Mouse (Mus musculus): Measurements from ENCODE around the gene Tmem252.
A peak's percentile ranks its signal among the peaks of the same experiment; 100 is the strongest.
"Not testable (repeated sequence)": the region's sequence is repeated elsewhere in the genome, so short reads cannot be mapped to it uniquely, and the experiment has no call there.

Gene Tmem252

GRCm38 (mm10) chr19:24677242-24677984, 3.6 kb downstream of the Tmem252 start:
- DNase-seq (ENCODE audit: low spot score in 2 of 2) = peak in 1 of 2 experiments; percentile 7

DNA sequence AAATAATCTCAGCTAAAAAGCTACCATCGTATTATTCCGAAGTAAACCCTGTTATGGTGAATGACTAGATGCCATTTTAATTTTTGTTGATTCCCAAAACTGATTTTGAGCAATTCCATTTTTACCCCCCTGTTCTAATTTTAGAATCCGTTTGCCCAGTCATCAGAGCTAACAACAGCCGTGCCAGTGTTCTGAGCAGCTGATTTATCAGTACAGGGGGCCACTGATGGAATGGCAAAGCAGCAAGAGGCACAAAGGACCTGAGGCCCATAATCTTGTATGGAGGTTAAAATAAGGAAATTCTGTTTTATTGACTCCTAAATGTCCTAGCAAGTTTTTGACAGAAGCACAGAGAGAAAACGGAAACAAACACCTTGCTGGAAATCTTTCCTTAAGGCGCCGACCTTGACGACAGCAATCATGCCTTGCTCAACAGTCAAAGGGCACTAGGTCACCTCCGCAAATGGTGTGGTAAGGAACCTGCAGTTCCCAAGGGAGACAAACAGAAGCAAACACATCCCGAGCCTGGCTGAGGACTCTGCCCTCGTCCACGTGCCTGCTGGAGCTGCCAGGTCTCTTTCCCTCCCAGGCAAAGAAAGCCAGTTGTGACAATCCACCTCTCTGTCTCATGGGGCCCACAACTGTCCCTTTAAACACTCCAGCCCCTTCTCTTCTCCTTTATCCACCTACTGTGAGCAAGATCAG, 9.4 kb downstream of the Tmem252 start:
- DNase-seq (ENCODE audit: low spot score in 2 of 2) = no peak

DNA sequence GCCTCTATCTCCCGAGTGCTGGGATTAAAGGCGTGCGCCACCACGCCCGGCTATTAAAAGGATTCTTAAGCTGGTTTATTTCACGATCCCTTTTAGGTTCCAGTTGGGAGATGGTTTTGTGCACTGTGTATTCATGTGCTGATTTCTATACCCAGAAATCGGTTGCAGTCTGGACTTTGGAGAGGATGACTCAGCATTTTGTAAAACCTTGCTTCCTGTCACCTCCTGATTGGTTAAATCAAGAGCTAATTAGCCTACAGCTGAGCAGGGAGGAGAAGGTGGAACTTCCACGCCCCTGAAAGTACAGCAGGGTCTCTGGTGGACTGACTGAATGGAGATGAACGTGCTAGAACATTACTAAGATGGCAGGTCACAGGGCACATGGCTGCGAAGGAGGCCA, 12.6 kb downstream of the Tmem252 start:
- DNase-seq (ENCODE audit: low spot score in 2 of 2) = no peak

DNA sequence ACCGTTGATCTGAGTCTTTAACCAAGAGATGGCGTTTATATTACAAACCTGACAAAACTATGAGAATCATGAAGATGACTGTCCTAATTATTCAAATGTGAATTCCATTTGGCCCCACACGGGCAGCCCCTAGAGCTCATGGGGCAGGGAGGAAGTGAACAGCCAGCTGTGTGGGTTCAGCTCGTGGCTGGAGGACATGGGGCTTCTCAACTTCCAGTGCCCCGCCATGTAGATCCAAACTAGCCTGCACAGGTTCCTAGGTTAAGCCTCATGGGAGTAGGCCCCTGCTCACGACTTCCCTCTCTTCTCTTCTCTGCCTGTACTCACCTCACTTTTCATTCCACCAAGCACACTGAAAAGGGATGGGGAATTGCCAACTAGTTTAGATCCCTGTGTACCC, 14.5 kb downstream of the Tmem252 start:
- DNase-seq (ENCODE audit: low spot score in 2 of 2) = no peak

- DNase-seq (ENCODE audit: low spot score in 2 of 2) = no peak
These were observed 15.7 kb downstream of the Tmem252 start for GRCm38 (mm10) chr19:24689531-24689930.

GRCm38 (mm10) chr19:24692691-24693090, 18.9 kb downstream of the Tmem252 start:
- DNase-seq (ENCODE audit: low spot score in 2 of 2) = no peak

GRCm38 (mm10) chr19:24697946-24698345, 24.1 kb downstream of the Tmem252 start:
- DNase-seq (ENCODE audit: low spot score in 2 of 2) = no peak

DNA sequence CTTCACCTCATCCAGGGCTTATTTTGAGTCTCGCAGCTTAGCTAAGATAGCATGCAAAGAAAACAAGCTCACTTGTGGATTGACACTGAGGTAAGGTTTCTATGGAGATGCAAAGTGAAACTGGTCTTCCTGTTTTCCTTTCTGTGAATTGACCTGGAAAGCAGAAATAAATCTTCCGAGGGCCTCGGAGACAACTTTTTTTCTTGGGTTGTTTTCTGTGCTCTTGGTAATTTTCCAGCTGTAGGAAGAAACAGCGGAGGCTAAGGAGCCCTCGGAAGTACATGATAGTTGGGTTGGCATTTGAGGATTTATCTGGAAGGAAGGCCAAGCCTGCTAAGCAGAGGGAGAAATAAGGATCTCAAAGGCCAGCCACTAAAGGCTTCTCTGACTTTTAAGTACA, 24.8 kb downstream of the Tmem252 start:
- no peak for DNase-seq (ENCODE audit: low spot score in 2 of 2)

DNA sequence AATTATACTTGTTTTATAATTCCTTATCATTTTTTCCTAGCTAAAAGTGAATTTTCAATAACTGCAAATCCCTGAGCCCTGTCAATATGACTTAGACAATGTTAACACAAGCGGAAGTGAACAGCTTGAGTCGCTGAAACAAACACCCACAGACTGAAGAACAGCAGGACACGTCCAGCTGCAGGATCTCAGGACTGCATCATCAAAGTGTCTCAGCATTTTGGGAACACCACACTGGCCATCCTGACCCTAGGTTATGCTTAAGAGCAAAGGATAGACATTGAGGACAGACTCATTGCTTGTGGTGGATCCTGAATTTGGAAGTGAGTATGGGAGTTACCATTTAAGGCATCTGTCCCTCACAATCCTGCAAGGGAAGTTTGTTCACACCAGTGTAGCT, 25.4 kb downstream of the Tmem252 start:
- DNase-seq (ENCODE audit: low spot score in 2 of 2) = no peak

GRCm38 (mm10) chr19:24699910-24700309, 26.1 kb downstream of the Tmem252 start:
- DNase-seq (ENCODE audit: low spot score in 2 of 2) = no peak

- no peak for DNase-seq (ENCODE audit: low spot score in 2 of 2)
These were observed 26.9 kb downstream of the Tmem252 start for GRCm38 (mm10) chr19:24700664-24701063.

DNA sequence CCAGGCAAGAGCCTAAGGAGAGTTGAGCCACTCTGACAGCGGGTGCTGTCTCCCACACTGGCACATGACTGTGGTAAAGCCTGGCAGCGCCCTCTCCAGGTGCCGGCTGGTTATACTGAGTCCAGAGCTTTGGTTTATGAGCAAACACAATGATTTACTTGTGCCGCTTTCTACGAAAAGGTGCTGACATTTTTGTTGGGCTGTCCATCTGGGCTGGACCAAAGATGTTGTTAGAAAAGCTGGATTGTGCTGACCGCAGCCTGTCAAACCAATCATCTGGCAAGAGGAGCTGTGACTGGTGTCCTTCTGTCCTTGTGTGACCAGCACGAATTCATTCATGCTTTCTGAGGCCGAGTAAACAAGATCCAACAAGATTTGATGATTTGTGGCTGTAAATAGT, 27.9 kb downstream of the Tmem252 start:
- DNase-seq (ENCODE audit: low spot score in 2 of 2) = no peak

- not testable (repeated sequence) for DNase-seq (ENCODE audit: low spot score in 2 of 2)
These were observed 29.4 kb downstream of the Tmem252 start for GRCm38 (mm10) chr19:24703168-24703567.

GRCm38 (mm10) chr19:24703680-24704079, 29.9 kb downstream of the Tmem252 start:
- no peak for DNase-seq (ENCODE audit: low spot score in 2 of 2)

GRCm38 (mm10) chr19:24704326-24704725, 30.5 kb downstream of the Tmem252 start:
- no peak for DNase-seq (ENCODE audit: low spot score in 2 of 2)

- no peak for DNase-seq (ENCODE audit: low spot score in 2 of 2)
These were observed 31.6 kb downstream of the Tmem252 start for GRCm38 (mm10) chr19:24705395-24705794.

GRCm38 (mm10) chr19:24707071-24707906, 33.5 kb downstream of the Tmem252 start:
- no peak for DNase-seq (ENCODE audit: low spot score in 2 of 2)

DNA sequence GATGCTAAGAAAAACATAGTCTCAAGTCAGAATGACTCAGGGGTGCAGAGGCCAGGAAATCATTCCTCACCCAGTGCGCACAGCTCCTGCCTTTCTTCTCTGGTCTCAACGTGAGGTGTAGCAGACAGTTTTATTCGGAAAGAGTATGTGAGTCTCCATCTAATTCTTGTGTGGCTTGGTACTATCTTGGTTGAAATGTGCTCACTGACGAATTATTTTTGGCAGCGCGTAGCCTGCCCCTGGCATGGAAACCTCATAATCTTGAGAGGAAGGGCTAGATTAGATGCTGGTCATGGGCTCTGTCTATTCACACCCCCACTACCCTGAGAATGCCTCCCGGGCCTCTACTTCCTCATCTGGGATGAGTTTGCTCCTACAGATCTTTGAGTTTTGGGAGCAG, 34.2 kb downstream of the Tmem252 start:
- no peak for DNase-seq (ENCODE audit: low spot score in 2 of 2)

DNA sequence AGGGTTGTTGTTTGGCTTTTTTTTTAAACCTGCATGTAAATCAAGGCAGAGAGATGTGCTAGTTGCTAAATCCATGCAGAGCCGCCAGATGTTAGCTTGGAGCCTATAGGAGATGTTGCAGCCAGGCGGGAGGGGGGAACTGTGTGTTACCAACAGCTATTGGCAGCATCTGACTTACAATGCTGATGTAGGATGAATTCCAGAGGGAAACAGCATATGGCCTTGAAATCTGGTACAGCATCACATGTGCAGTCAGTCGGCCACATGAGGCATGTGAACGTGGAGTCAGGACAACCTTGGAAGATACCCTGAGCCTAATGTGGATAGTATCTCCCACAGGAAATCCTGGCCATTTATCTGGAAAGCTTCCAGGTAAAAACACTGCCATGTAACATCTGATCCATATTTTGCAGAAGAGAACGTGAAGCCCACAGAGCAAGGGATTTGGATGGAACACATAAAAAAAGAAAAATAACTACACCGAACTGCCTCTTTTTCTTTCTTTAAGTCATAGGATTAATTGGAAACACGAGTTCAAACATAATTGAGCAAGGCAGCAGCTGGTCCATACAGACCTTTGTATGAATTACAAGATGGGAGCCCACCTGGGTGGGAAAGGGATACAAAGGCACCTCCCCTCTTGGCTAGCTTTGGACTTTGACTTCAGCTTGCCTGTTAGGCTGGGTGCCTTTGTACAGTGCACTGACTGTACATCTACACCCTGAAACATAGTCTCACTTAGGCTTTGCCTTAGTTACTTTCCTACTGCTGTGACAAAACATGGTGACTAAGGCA, 42.7 kb downstream of the Tmem252 start:
- DNase-seq (ENCODE audit: low spot score in 2 of 2) = peak in 1 of 2 experiments; percentile 20

- no peak for DNase-seq (ENCODE audit: low spot score in 2 of 2)
These were observed 44.2 kb downstream of the Tmem252 start for GRCm38 (mm10) chr19:24718021-24718420.

DNA sequence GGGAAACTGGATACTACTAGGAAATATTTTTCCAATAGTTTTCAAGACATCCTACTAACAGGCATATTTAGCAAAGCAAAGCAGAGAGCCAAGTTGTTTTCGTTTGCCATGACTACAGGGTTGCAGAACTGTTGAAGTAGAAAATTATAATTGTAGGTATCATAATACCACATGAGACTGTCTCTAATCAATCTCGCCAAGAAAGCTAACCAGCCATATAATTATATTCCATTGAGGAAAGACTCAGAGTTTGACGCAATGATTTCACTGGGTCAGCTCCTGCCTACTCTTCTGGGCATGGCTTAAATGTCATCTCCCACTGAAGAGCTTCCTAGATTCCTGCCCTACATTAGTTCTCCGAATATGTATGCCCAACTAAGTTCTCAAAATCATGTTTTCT, 45.7 kb downstream of the Tmem252 start:
- no peak for DNase-seq (ENCODE audit: low spot score in 2 of 2)

DNA sequence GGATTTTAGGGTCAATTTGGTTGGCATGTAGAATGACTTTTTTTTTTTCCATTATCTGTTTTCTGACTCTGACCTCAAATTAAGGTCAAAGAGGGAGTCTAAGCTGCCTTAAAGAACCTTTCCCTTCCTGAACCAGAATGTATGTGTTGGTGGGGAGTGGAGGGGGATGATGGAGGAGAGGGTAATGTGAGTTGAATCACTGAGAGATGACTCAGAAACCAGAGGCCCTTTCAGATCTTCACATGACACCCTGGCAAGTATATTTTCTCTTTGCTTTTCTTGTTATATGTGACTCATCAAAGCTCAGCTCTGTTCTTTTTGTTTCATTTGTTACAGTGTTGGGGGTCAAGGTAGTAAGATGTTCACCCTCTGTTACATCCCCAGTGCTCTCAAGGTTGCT, 46.6 kb downstream of the Tmem252 start:
- no peak for DNase-seq (ENCODE audit: low spot score in 2 of 2)
